Mouse (Mus musculus) ovary, postnatal 36 days (tissue): ENCODE results near the gene Mafb.

Source experiments
- DNase-seq: peaks from one replicate; pipeline ENCODE4 v3.0.0; 2022; ENCODE audit warnings: low spot score, mixed read lengths

Gene Mafb

DNA sequence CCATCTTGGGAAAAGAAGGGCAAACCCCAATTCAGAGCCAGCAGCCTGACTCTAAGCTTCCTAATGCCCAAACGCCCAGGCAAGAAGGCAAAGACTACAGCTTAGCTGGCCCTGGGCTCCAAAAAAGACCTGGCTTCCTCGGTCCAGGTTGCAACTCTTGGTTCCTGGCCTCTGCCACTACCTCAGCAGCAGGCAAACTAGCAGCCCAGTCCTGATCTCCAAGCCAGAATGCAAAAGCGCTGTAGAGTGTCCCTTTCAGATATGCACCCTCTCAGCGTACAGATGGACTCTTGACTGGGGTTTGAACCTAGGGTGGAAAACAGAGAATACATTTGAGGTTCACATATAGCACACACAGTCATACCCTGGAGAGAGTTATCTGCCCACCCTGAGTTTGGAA, 3.7 kb downstream of the Mafb start:
- no peak for DNase-seq

DNA sequence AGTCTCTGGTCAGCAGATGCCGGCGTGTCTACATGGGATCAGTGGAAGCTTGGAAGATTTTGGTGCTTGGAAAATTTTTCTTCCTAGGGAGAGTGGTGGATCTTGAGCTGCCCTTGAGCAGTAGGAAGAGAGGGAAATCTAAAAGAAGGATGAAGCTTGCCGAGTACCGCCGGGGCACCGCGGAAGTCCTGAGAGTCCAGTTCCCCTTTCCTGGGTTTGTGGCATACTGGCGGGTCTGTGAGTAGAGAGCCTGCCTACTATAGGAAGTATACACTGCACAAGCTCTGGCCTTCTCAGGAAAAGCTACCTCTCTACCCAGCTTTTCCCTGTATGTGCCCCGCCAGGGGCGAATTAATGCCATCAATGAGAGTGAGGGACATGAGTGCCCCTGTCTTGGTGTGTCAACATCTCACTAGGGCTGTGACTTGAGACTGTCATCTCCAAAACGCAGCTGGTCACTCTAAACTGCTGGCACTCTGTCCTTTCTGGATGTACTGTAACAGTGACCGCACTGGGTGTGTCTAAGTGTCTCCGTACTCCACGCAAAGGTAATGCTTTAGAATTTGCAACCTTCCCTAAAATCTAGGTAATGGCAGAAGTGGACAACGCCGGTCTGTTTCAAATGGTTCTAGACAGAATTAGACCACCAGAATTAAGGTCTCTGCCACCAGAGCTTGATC, 5.3 kb downstream of the Mafb start:
- DNase-seq: no peak

DNA sequence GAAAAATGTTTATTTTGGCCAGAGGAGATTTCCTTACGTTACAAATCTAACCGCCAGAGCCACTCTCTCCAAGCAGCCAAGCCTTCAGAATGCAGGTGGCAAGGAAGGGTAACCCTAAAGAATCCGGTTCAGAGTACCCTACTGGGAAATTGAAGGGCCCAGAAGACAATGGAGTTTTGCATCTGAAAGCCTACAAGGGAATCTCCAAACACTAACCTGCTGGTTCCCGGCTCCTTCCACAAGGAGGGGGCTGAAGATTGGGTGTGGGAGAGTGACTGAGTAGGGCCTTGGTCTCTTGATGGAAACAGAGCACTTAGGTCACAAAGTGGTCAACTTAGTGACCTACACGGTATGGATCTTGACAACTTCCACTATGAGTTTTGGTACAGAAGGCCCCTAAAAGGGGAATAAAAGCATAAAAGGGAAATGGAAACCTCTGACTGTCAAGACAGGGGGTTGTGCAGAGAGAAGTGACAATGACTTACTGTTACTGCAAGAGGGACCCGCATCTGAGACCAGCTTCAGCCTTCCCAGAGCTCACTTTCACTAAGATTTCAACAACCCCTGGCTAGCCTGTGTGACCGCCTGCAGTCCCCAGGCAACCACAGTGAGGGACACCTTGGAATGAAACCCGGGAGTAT, 6.5 kb downstream of the Mafb start:
- DNase-seq: no peak

DNA sequence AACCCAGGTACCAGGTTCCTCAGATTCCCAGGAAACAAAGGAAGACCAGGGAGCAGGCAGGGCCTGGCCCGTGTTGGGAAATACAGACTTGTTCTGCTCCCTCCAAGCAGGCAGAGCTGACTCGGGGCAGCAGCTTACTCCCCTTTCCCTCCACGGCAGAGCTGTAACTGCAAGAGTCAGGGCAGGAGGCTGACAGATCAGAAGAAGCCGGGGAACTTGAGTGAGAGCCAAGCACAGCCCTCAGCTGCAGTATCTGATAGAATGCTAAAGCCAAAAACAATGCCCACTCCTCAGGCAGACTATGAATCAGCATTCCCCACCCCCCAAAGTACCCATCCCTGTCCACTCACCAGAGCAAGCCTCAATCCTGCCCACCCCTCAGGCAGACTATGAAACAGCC, 8.0 kb downstream of the Mafb start:
- no peak for DNase-seq

DNA sequence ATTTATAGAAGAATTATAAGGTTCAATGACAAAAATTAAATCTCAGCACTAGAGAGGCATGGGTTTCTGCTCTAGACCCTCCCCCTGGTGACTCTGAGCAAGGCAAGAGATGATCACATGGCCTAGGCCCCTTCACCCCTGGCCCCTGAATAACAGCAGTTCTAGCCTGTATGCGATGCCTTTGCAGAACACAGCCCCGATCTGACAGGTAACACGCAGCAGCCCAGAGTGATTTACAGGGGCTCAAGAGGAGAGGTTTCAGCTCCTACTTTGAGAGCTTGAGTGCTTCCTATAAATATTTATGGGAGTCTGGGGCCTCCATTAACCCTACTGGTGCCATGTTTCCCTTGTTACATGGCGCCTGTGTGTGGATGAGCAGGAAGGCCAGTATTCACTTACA, 9.4 kb downstream of the Mafb start:
- no peak for DNase-seq

DNA sequence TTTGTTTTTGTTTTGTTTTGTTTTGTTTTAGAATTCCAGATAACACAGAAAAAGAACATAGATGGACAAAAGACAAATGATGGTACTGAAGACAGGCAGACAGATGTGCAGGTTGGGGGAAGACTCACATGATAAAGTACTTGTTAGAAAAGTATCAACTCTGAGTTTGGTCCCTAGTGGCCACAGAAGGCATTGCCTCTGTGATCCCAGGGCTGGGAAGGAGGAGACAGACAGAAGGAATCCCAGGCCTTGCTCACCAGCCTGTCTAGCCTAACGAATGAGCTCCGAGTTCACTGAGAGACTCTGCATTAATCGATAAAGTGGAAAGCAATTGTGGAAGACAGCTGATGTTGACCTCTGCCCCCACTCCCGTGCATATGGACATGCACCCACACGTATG, 10.7 kb downstream of the Mafb start:
- no peak for DNase-seq

DNA sequence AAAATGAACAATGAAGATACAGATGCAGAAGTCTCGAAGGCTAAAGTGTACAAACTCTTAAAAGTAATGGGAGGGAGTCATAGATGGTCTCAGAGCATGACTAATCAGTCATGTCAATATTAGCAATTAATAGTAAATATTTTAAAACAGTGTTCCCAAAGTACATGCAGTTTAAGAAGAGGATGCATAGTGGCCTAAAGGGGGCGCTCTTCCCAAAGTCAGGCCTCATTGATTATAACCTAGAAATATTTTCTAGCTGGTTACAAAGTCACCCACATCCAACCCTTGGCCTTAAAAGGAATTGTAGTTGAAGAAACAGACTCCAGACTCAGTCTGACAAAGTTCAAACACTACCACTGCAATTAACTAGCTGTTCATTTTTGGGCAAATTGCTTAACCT, 12.5 kb downstream of the Mafb start:
- DNase-seq: no peak

DNA sequence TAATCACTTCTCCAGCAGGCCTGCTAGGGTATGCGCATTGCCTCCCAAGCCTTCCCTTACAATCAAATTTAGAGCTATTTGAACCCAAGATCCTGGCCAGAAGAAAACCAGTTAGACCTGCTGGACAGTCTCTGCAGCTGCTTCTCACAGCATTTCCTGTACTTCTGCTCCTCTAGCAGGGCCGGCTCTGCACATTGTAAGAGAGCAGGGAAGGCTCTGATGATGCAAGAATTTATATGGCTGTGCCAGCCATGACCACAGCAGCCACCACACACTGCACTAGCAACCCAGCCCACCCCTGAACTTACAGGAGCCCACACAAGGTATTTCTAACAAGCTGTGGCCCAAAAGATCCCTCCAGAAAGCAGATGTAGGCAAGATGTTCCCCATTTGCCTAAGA, 13.3 kb downstream of the Mafb start:
- DNase-seq: no peak

DNA sequence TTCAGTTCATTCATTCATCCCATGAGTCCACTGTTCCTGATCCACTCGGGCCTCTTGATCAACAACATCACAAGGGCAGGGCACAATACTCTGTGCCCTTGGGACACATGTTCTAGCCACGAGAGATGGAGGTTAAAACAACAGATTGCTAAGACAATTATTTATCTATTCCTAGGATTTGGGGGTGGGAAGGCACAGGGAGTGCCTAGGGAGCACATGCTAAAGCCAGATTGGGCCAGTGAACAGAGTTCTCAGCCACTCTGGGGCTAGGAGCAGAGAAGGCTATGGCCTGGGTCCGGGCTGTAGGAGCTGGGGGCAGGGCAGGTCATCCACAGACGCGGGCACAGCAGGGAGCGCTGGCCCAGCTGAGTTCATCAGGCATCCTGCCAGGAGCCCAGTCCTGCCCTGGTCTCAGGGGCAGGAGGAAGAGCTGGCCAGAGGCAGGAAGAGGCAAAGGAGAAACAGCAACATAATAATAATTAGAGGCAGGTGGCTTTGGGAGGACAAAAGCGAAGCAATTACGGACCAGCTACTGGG, 15.8 kb downstream of the Mafb start:
- peak; percentile 52 for DNase-seq

DNA sequence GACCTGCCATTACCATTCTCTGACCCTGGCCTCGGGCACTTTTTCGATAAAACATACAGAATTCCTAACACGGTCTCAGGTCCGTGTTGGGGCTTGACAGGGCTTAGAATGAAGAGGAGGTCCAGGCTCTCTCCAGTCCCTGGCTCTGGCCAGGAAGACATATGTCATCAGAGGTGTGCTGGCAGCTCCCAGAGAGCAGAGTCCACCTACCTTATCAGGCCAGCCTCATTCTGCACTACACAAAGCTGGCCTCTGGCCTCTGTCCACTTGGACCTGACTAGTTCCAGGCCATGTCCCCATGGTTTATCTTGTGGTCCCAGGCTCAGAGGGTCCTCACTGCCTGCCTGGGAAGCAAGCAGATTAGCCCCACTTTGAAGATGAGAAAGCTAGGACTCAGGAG, 17.3 kb downstream of the Mafb start:
- DNase-seq: no peak

DNA sequence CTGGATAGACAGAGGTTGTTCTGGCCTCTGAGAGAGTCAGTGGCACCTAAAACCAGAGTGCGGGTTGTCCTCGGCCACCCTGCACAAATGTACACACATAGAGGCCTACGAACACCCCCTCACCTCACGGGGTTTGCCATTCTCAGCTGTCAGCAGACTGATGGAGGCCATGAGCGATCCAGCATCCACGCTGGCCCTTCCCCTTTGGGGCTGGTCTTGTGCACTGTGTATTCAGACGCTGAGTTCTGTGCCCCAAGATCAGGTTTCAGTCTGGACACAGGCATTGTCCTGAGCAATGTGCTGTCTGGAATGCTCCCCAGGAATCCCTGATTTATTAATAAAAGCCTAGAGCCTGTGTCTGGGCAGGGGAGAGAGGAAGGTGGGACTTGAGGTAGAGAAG, 18.1 kb downstream of the Mafb start:
- DNase-seq: no peak

DNA sequence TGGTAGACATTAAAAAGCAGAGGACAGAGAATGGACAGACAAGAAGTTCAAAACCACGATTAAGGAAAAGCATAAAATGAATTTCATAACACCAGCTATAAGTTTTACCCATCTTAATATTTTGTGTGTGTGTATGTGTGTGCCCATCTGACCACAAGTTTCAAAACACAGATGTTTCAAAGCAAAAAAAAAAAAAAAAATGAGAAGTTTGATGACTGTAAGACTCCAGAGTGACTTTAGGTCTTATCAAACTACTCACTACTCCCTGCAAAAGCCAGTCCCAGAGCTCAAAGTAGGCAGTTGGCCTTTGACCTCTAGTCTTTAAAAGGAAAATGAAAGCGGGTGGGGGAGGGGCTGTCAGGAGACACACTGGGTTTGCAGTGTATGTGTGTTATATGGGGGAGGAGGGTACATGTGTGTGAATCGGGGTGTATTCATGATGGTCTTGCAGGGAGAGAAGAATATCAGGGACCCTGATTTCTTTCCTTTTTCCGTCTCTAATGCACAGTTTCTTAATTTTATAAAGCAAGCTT, 18.7 kb downstream of the Mafb start:
- DNase-seq: no peak

DNA sequence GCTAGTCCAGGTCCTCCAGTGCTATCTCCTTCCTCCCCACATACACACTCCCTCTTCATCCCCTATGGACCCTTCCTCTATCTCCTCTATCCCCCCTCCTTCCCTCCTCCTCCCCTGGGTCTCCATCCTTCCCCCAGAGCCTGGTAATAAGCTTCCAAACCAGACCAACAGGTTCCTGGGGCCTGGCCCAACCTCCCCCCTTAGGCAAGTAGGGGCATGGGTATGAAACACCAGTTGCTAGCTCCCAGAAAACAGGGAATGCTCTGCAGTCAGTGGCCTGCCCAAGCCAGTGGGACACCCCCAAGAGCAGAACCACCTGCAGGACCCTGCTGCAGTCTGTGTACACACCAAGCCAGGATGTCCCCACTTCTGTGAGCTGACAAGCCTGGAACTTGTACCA, 21.2 kb downstream of the Mafb start:
- no peak for DNase-seq

DNA sequence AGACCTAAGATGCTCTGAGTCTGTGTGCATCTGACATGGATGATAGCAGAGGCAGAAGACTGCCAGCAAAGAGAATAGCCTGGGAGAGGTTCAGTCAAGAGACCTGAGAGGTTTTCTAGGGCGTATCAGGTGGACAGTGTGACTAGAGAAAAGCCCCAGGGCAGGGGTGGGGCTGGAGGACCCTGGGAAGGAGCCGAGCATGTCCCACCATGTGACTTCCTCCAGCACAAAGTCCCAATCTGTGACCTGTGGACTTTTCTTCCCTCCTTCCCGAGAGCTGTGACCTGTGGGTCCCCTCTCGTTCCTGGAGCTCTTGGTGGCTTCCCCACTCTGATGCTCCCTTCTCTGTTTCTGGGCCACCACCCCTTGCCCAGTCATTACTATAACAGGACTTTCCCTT, 26.7 kb downstream of the Mafb start:
- DNase-seq: no peak

DNA sequence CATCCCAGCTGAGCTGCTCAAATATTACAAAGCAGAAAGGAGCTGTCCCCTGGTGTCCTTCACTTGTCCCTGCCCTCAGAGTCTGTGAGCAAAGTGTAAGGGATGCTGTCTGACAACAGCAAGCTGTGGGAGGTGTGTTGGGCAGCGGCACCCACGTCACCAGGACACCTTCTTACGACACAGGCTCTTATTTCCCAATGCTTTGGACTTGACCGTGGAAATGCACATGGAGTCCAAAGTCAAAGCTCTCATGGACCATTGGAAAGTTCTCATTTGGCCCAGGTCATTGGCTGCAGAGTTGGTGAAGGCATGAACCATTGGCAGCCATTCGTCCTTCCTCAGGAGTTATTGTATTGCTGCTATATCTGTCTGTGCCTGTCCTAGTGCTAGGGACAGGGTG, 27.3 kb downstream of the Mafb start:
- no peak for DNase-seq

DNA sequence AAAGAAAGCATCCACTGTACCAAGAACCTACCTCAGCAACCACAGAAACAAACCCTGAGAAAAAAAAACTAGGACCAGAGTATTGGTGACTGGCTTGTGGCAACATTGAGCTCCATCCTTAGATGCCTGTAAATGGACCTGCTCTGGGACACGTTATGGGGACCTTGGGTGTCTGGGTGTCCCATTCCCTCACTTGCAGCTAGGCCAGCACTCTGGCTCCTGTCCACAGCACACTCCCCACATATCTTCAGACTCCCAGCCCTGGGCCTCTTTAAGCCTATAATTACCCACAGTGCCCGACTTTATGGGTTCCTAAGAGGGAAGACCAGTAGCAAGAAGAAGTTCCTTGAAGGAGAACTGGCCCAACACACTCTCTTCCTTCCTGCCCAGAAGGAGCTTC, 30.8 kb downstream of the Mafb start:
- DNase-seq: no peak

DNA sequence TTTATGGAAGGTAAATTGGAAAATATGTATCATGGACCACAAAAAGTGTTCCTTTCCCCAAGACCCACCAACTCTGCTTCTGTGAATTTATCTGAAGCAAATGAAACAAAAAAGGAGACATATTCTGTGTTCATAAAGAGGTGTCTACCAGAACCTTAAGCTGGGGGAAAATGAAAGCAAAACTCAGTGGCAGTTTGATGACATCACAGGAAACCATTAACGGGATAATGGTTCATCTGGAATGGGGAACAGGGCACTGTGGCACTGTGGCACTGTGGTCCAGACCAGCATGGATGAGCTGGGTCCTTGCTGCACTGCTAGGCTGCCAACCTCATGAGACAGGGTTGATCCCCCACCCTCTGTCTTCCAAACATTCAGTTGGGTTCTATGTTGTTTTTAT, 31.8 kb downstream of the Mafb start:
- DNase-seq: no peak

DNA sequence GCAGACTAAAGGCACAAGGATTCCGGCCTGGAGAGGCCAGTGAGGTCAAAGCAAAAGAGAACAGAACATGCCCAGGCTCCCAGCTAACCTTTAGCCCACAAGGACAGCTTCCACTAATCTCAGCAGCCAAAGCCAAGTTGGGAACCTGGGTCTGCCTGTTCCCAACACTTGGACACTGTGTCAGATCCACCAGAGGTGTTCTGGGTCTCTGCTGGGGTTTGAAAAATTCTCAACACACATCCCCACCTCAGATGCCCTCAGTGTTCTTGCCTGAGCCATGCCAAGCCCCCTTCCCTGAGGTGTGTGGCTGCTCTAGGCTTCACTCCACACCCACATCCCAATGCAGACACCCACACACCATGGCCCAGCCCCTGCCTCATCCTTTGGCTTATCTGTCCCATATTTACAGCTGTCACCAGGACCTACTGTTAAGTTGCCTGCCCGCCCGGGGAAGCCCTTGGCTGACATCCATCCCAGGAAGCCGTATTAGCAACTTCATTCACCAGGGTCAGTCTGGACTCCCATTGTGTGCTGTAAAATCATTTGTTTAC, 32.7 kb downstream of the Mafb start, which contains the start of gene Gm826:
Gene Gm826 (minus strand): TSS at position 52 of the 551 bp plus-strand sequence.
- DNase-seq: peak; percentile 19

DNA sequence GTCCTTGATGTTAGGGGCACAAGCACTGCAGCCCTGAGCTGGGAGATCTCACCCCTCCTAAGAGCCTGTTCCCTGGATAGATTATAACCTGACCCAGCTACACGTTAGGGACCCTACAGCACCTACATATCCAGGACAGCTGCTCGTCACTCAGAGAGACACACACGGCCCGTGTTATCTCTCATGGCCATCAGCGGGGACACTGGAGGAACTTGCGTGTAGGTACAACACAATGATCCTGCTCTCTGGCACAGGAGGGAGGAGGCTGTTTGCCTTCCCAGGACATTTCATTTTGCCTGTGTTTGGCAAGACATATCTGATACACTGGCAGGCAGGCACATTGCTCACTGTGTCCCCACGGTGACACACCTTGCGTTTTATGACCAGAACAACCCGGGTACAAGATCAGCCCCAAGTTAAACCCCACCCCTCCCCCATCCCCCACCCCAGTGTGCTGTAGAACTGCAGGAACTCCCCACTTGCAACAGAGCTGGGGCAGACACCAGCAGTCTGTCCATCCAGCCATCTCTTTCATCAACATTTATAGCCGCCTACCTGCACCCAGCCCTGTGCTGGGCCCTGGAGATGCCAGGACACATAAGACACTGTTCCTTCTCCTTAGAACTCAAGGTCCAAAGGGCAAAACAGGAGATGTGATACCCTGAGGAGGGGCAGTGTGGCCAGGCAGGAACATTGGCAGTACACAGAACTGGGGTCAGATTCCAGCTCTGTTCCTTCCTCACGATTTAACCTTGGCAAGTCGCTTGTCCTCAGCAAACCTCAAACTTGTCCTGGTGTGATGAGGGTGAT, 34.1 kb downstream of the Mafb start:
- no peak for DNase-seq

DNA sequence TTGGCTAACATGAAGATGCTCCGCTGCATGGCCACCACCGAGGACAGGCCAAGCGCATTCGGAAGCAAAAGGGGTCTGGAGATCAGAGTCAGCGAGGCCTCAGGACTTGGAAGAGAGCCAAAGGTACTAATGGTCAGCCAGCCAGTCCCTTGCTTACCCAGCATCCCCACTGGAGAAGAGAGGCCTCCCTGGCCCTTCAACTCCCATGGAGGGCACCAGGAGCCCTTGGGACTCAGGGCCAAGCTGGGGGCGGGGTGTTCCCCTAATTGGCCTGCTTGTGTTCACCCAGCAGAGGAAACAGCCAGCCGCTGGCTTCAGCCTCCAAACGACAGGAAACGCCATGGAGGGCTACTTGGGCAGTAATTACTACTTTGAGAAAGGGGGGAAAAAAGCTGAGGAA, 38.0 kb downstream of the Mafb start:
- peak; percentile 25 for DNase-seq

DNA sequence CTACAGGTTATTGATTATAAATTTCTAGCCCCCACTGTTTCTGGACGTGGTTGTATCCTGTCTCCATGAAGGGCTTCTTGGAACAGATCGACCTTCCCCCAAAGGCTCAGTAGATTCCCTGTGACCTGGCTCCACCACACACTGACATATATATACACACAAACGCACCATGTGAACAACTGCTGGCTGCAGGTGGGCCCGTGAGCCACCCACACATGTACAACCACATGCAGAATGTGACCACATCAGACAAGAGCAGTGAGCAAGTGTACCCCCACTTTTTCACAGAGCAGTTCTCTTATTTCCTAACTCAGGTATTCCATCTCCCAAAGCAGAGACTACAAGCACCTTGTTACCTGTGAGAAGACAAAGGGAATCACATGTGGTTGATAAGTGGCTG, 39.1 kb downstream of the Mafb start:
- no peak for DNase-seq

DNA sequence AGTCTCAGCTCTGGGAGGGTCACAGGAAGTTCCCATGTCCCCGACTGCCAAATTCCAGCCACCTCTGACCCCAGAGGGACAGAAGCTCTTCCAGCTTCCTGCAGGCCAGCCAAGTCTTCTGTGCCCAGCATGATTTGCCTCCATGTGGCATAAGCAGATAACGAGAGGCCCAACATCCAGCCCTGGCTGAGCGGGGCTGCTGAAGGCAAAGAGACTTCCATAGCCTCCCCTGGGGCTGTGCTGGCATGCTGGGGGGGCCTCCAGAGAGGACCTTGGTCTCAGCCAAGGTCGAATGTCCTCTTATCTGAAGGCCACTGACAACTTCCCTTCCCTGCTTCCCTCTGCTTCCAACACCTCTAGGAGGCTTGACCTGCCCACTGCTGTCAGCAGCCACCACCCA, 39.7 kb downstream of the Mafb start:
- peak; percentile 47 for DNase-seq
